Mouse (Mus musculus) heart, embryonic 16.5 days (tissue): ENCODE measurements at regions not wholly inside any gene's neighbourhood (a gene's known extent, or its start where the extent isn't known, plus 50 kb on each side); places are given as distances from the start of the nearest gene placed in this dataset.

Experiments
- ATAC-seq: fragments of 200-750 bp; cut with Nextera tagmentation; replicated peaks from 2 replicates; pipeline ENCODE4 v1.8.0; 2017; ENCODE audit warnings: moderate number of reproducible peaks; ENCODE audit not compliant: insufficient read depth, low FRiP score; ENCODE audit errors: extremely low read depth
- H3K27ac ChIP-seq: fragments of 300-500 bp; sonication (generic); 2 replicates; pipeline ENCODE4 v1.5.1; 2014; ENCODE audit warnings: mild to moderate bottlenecking, low read length, control low read depth, moderate library complexity
- H3K27me3 ChIP-seq: fragments of 300-500 bp; sonication (generic); 2 replicates; pipeline ENCODE4 v1.6.1; 2014; ENCODE audit warnings: low read length, mixed read lengths; ENCODE audit not compliant: control insufficient read depth, insufficient read depth
- H3K36me3 ChIP-seq: fragments of 300-500 bp; sonication (generic); 2 replicates; pipeline ENCODE4 v1.6.1; 2014; ENCODE audit not compliant: control insufficient read depth, insufficient read depth
- H3K4me1 ChIP-seq: fragments of 300-500 bp; sonication (generic); 2 replicates; pipeline ENCODE4 v1.6.1; 2014; ENCODE audit warnings: low read length, mixed read lengths; ENCODE audit not compliant: control insufficient read depth, insufficient read depth
- H3K4me2 ChIP-seq: fragments of 300-500 bp; sonication (generic); 2 replicates; pipeline ENCODE4 v1.6.1; 2014; ENCODE audit warnings: low read depth, mild to moderate bottlenecking, control low read depth, low read length
- H3K4me3 ChIP-seq: fragments of 300-500 bp; sonication (generic); 2 replicates; pipeline ENCODE4 v1.5.1; 2014; ENCODE audit warnings: mild to moderate bottlenecking, control low read depth, low read length
- H3K9ac ChIP-seq: fragments of 300-500 bp; sonication (generic); 2 replicates; pipeline ENCODE4 v1.6.1; 2014; ENCODE audit warnings: low read length, control low read depth
- H3K9me3 ChIP-seq: fragments of 300-500 bp; sonication (generic); replicated peaks from 2 replicates; pipeline ENCODE4 v1.6.1; 2016; ENCODE audit warnings: low read length; ENCODE audit not compliant: control insufficient read depth
- WGBS: fragments of 180-500 bp; shearing (Covaris S2); extraction: QIAGEN DNeasy Blood & Tissue Kit; methylation state at CpG from one replicate; pipeline ENCODE4 v1.1.7; 2014; 5-methylcytosine and 5-hydroxymethylcytosine counted together

DNA sequence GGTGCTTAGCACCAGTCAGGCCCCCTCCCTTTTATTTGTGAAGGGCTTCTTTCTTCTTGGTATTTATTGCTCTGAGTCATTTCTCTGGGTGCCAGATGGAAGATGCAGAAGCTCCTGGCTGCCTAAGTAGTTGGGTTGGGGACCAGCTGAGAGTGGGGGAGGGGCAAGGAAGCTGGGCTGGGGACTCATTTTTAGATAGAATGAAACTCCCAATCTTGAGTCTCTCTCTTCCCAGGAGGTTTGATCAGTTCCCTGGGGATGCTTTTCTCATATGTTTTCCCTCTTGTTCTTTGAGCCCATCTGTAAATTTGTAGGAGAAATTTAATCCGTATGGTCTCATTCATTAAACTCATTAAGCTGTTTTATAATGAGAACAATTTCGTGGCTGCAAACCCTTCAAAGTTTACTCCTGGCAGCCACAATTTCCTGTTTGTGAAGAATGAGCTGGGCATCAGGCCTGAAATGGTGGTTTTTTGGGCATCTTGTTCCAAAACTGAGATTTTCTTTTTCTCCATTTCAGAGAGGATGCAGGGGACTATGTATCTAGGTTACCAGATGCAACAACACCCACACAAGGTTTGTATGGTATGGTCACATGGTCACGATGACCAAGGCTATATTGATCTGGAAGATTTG, 98.9 kb upstream of the Slit3 start:
- H3K27me3 ChIP-seq, result no peaks in the 10 kb centered on the region
- WGBS, result 73% methylated on average over 3 of the region's 3 CpGs
- H3K9me3 ChIP-seq, result no peaks in the 10 kb centered on the region
- ATAC-seq, result no peak
- peaks cover 7% of the 10 kb centered on the region for H3K4me1 ChIP-seq
- H3K36me3 ChIP-seq, result no peaks in the 10 kb centered on the region
- H3K9ac ChIP-seq, result no peak overlapping the region
- H3K4me3 ChIP-seq, result no peak overlapping the region
- H3K27ac ChIP-seq, result no peak overlapping the region
- no peak overlapping the region for H3K4me2 ChIP-seq

GRCm38 (mm10) chr11:35016998-35017397, 104.0 kb upstream of the Slit3 start:
- 34% methylated on average over 3 of the region's 3 CpGs for WGBS
- no peak for ATAC-seq
- Histone ChIP-seq H3K36me3 (no peaks in the 10 kb centered on the region), H3K27ac (no peak overlapping the region), H3K4me2 (no peak overlapping the region), H3K27me3 (no peaks in the 10 kb centered on the region), H3K9ac (no peak overlapping the region), H3K9me3 (no peaks in the 10 kb centered on the region), H3K4me3 (no peak overlapping the region), H3K4me1 (no peaks in the 10 kb centered on the region)

DNA sequence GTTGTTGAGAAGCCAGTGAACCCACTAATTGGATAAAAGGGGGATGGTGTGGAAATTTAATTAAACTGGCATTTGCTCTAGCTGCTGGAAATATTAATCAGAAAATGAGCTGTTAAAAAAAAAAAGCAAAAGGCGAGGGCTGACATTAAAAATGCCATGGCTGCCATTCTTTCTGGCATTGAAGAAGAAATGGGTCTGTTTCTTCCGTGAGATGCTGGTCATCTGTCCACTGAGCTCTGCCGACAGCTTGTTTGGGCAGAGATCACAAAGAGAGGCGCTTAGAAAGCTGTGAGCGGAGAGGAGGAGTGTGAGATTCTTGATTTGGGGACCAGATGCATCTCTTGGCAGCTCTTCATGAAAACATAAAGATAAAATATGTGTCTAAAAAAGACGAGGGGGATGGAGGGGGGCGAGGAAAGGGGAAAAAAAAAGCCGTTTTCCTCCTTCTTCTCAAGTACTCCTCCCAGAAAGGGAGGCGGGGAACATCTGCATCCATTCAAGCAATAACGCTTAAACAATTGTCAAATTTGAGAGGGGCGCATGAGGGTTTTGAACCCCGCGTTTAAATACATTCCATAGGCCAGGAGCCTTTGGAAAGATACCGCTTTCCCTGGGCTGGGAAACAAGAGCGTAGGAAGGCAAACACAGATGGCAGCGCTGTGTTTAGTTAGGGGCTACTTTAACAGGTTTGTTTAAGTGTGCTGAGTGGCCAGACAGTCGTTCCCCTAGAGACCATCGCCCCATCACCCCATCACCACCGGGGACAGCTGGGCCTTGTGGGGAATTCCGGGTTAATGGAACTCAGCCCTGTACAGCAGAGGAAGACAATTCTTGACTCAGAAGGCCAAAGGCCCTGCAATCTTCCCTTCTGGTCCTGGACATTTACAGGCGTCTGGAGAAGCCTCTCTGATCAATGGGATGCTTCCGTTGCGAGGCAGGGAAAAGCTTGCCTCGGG, 109.2 kb upstream of the Slit3 start:
- H3K9me3 ChIP-seq, result no peaks in the 10 kb centered on the region
- no peak overlapping the region for H3K27ac ChIP-seq
- WGBS, result 59% methylated on average over 24 of the region's 24 CpGs
- no peak overlapping the region for H3K4me3 ChIP-seq
- H3K36me3 ChIP-seq, result no peaks in the 10 kb centered on the region
- no peak overlapping the region for H3K4me2 ChIP-seq
- H3K27me3 ChIP-seq, result 0 out of 2 replicates have a peak, but pooled peaks cover 2% of the 10 kb centered on the region
- ATAC-seq, result no peak
- no peak overlapping the region for H3K9ac ChIP-seq
- H3K4me1 ChIP-seq, result peaks cover 5% of the 10 kb centered on the region

- Histone ChIP-seq H3K4me3 (peak overlapping the region; percentile 27; the same call in 1 of the 2 replicates), H3K27me3 (0 out of 2 replicates have a peak, but pooled peaks cover 2% of the 10 kb centered on the region), H3K4me1 (peaks cover 8% of the 10 kb centered on the region), H3K9ac (peak overlapping the region; percentile 65), H3K36me3 (no peaks in the 10 kb centered on the region), H3K4me2 (peak overlapping the region; percentile 64), H3K27ac (no peak overlapping the region), H3K9me3 (no peaks in the 10 kb centered on the region)
- 25% methylated on average over 20 of the region's 20 CpGs for whole genome bisulfite sequencing
- ATAC-seq, result no peak
Measured at GRCm38 (mm10) chr11:35006773-35007567, 114.1 kb upstream of the Slit3 start.

GRCm38 (mm10) chr11:35005143-35005542, 115.9 kb upstream of the Slit3 start:
- Histone ChIP-seq H3K9me3 (no peaks in the 10 kb centered on the region), H3K27ac (no peak overlapping the region), H3K4me1 (peaks cover 8% of the 10 kb centered on the region), H3K4me2 (no peak overlapping the region), H3K27me3 (0 out of 2 replicates have a peak, but pooled peaks cover 2% of the 10 kb centered on the region), H3K36me3 (no peaks in the 10 kb centered on the region), H3K4me3 (no peak overlapping the region), H3K9ac (no peak overlapping the region)
- no peak for ATAC-seq
- WGBS, result 83% methylated on average over 3 of the region's 3 CpGs

DNA sequence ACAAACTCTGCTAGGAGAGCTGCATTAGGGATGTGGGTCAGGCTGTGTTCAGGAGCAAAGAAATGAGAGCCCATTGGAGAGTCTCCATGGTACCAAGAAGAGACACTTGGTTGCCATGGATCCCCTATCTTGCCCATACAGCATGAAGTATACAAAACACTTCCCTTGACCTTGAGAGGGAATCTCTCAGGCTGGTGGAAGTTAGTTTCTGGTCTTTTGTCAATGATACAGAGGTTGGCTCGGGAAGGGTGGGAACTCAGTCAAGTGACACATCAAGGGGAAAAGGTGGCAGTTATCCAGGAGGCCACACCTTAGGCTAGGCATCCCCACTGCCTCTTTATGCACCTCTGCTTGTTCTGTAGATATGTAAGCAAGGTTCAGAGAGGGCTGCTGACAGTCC, 116.6 kb upstream of the Slit3 start:
- Histone ChIP-seq H3K27ac (no peak overlapping the region), H3K9me3 (no peaks in the 10 kb centered on the region), H3K4me3 (no peak overlapping the region), H3K4me2 (no peak overlapping the region), H3K4me1 (peaks cover 8% of the 10 kb centered on the region), H3K27me3 (0 out of 2 replicates have a peak, but pooled peaks cover 2% of the 10 kb centered on the region), H3K9ac (no peak overlapping the region), H3K36me3 (no peaks in the 10 kb centered on the region)
- 15% methylated on average over 1 of the region's 1 CpGs for WGBS
- ATAC-seq, result no peak

- no peak overlapping the region for H3K27ac ChIP-seq
- no peak overlapping the region for H3K4me2 ChIP-seq
- WGBS, result 32% methylated on average over 3 of the region's 3 CpGs
- H3K9me3 ChIP-seq, result no peaks in the 10 kb centered on the region
- H3K27me3 ChIP-seq, result 0 out of 2 replicates have a peak, but pooled peaks cover 2% of the 10 kb centered on the region
- peaks cover 8% of the 10 kb centered on the region for H3K4me1 ChIP-seq
- no peak for ATAC-seq
- H3K36me3 ChIP-seq, result no peaks in the 10 kb centered on the region
- no peak overlapping the region for H3K9ac ChIP-seq
- H3K4me3 ChIP-seq, result no peak overlapping the region
Measured at GRCm38 (mm10) chr11:35003956-35004355, 117.1 kb upstream of the Slit3 start.

DNA sequence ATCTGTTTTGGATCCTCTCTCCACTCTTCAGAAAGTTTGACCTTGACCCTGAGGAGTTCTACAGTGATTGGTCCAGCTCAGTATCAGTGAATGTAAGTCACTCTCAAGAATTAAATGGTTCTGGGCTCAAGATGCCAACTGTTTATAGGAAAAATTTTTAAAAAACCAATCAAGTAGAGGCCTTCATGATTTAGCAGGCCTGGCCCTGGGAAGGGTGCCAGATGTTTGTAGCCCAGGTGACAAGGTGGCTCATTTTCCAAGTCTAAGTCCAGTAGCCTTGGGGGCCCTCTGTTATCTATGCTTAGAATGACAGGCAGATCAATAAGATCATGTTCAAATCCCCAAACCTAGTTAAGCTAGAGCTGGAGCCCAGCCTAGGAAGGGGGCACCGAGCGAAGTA, 123.1 kb upstream of the Slit3 start:
- no peak for ATAC-seq
- 93% methylated on average over 2 of the region's 2 CpGs for WGBS
- H3K27ac ChIP-seq, result no peak overlapping the region
- H3K27me3 ChIP-seq, result no peaks in the 10 kb centered on the region
- H3K4me3 ChIP-seq, result no peak overlapping the region
- no peaks in the 10 kb centered on the region for H3K4me1 ChIP-seq
- no peak overlapping the region for H3K9ac ChIP-seq
- H3K4me2 ChIP-seq, result no peak overlapping the region
- no peaks in the 10 kb centered on the region for H3K9me3 ChIP-seq
- H3K36me3 ChIP-seq, result no peaks in the 10 kb centered on the region
